Mouse (Mus musculus) frontal cortex, postnatal 10 days (tissue): ENCODE measurements at regions not wholly inside any gene's neighbourhood (a gene's known extent, or its start where the extent isn't known, plus 50 kb on each side); places are given as distances from the start of the nearest gene placed in this dataset.
"Not testable (repeated sequence)": the region's sequence is repeated elsewhere in the genome, so short reads cannot be mapped to it uniquely, and the experiment has no call there.

ENCODE experiments used
- DNase-seq, 2 experiments: peaks; one replicate each; pipeline ENCODE4 v3.0.0; 2022; ENCODE audit warnings: low spot score in 2 of 2, mixed read lengths in 1 of 2

- DNase-seq: peak; percentile 4 to 36
Measured at GRCm38 (mm10) chr7:60733331-60733994, 593.4 kb upstream of the Snrpn start.

- not testable (repeated sequence) for DNase-seq
Measured at GRCm38 (mm10) chr7:60728108-60728721, 588.2 kb upstream of the Snrpn start.
